Mouse (Mus musculus): Measurements from ENCODE around the gene Agpat1. TPM values are rescaled to one million over a fixed set of nuclear protein-coding genes. Genes with fewer than 3 reads are reported as not detected.

Agpat1 gene
- total RNA-seq, 4 experiments from 2014 or later = 150 to 164 (median 155) TPM

GRCm38 (mm10) chr17:34585877-34586771, 17.9 kb upstream of the Agpat1 start:
- DNase-seq (ENCODE audit: low spot score in 2 of 2) = no peak

- DNase-seq (ENCODE audit: low spot score in 2 of 2) = peak; percentile 83 to 91
Observed at GRCm38 (mm10) chr17:34586796-34587422, 17.2 kb upstream of the Agpat1 start.

- DNase-seq (ENCODE audit: low spot score in 2 of 2) = peak; percentile 96 to 99
Observed at GRCm38 (mm10) chr17:34587423-34587811, 16.6 kb upstream of the Agpat1 start.

- DNase-seq (ENCODE audit: low spot score in 2 of 2) = no peak
Observed at GRCm38 (mm10) chr17:34587814-34588213, 16.2 kb upstream of the Agpat1 start.

- DNase-seq (ENCODE audit: low spot score in 2 of 2) = no peak
Observed at GRCm38 (mm10) chr17:34588767-34589166, 15.3 kb upstream of the Agpat1 start.

- DNase-seq (ENCODE audit: low spot score in 2 of 2) = no peak
Observed at GRCm38 (mm10) chr17:34589206-34589605, 14.9 kb upstream of the Agpat1 start.

GRCm38 (mm10) chr17:34589681-34590101, 14.4 kb upstream of the Agpat1 start, which contains the start of gene Gpsm3:
Gene Gpsm3 (plus strand): TSS chr17:34589806.
- no peak for DNase-seq (ENCODE audit: low spot score in 2 of 2)

- DNase-seq (ENCODE audit: low spot score in 2 of 2) = no peak
Observed at GRCm38 (mm10) chr17:34590154-34590987, 13.7 kb upstream of the Agpat1 start.

- DNase-seq (ENCODE audit: low spot score in 2 of 2) = no peak
Observed at GRCm38 (mm10) chr17:34591029-34591993, 12.8 kb upstream of the Agpat1 start, which contains the start of gene Pbx2. Gene Pbx2 (plus strand): TSS chr17:34591266.

- DNase-seq (ENCODE audit: low spot score in 2 of 2) = peak in 1 of 2 experiments; percentile 39
Observed at GRCm38 (mm10) chr17:34591994-34592375, 12.1 kb upstream of the Agpat1 start.

- peak in 1 of 2 experiments; percentile 43 for DNase-seq (ENCODE audit: low spot score in 2 of 2)
Observed at GRCm38 (mm10) chr17:34592581-34593549, 11.2 kb upstream of the Agpat1 start.

GRCm38 (mm10) chr17:34593752-34594525, 10.1 kb upstream of the Agpat1 start:
- peak in 1 of 2 experiments; percentile 27 for DNase-seq (ENCODE audit: low spot score in 2 of 2)

- no peak for DNase-seq (ENCODE audit: low spot score in 2 of 2)
Observed at GRCm38 (mm10) chr17:34596098-34596497, 8.0 kb upstream of the Agpat1 start.

GRCm38 (mm10) chr17:34597566-34598095, 6.4 kb upstream of the Agpat1 start, which contains the start of gene Ager:
Gene Ager (plus strand): TSS chr17:34597862.
- DNase-seq (ENCODE audit: low spot score in 2 of 2) = no peak

GRCm38 (mm10) chr17:34599891-34600290, 4.2 kb upstream of the Agpat1 start:
- no peak for DNase-seq (ENCODE audit: low spot score in 2 of 2)

GRCm38 (mm10) chr17:34601796-34602195, 2.3 kb upstream of the Agpat1 start:
- DNase-seq (ENCODE audit: low spot score in 2 of 2) = no peak

GRCm38 (mm10) chr17:34603375-34604060, 544 bp upstream of the Agpat1 start, which contains the start of gene Rnf5:
Gene Rnf5 (minus strand): TSS chr17:34603690.
- peak; percentile 96 to 100 for DNase-seq (ENCODE audit: low spot score in 2 of 2)

Data from left cerebral cortex, adult 8-10 months (tissue).